Mouse (Mus musculus) spleen, adult 12 weeks (tissue): ENCODE measurements around the gene Palm2.

ENCODE experiments used
- DNase-seq: peaks from one replicate; pipeline ENCODE4 v3.0.0; 2022; ENCODE audit warnings: low spot score

Gene Palm2

GRCm38 (mm10) chr4:57618743-57619142, 184.7 kb downstream of the Palm2 start:
- no peak for DNase-seq

DNA sequence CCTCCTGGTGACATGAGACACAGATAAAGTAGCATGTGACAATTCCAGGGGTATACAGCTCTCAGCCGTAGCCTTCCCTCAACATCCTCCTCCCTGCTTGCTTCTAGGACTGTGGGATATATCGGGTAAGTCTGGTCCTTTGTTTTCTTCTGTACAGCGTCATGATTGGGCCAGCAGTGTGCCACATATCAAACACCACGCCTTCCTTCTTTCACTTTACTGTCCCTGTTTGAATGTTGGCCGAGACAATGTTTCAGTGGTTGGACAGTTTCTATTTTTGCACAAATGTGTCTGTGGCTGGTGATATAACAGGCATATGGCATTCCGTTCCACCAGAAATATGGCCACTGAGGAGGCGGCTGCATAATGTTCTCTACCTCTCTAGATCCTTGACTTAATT, 188.8 kb downstream of the Palm2 start:
- no peak for DNase-seq

DNA sequence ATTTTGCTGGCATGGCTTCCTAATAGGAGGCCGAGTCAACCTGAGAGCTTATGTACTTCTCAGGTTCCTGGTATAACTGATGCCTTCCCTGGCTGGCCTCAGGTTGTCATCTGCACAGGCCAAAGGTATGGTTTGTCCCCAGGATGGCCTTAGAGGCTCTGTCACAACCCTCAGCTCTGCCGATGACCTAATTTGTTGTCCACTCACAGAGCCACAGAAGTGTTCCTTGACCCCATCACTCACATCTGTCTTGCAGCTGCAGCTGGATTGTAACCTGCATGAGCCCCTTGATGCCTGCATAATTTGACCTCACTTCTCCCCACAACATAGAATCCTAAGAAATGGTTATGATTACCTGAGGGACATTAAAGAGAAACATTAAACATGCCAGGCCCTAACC, 190.8 kb downstream of the Palm2 start:
- DNase-seq = no peak

- DNase-seq = no peak
Observed at GRCm38 (mm10) chr4:57625306-57625705, 191.3 kb downstream of the Palm2 start.

DNA sequence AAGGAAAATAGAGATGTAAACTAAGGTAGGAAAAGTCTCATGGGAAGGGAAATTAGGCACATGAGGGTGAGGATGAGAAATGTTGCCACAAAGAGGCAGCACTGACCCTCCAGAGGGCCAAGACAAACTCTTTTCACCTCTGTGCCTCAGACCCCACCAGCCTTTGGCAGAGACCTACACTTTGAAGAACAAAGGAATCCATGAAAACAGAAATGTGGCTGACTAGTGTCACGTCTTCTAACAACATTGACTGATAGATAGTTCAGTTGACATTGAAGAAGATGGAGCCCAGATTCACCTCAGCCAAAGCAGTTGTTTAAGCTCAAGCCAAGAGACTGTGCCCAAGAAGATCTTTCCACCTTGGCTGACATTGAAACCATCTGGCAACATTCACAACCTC, 191.7 kb downstream of the Palm2 start:
- no peak for DNase-seq

- DNase-seq = no peak
Observed at GRCm38 (mm10) chr4:57626921-57627320, 192.9 kb downstream of the Palm2 start.

GRCm38 (mm10) chr4:57632386-57632785, 198.3 kb downstream of the Palm2 start:
- DNase-seq = no peak

DNA sequence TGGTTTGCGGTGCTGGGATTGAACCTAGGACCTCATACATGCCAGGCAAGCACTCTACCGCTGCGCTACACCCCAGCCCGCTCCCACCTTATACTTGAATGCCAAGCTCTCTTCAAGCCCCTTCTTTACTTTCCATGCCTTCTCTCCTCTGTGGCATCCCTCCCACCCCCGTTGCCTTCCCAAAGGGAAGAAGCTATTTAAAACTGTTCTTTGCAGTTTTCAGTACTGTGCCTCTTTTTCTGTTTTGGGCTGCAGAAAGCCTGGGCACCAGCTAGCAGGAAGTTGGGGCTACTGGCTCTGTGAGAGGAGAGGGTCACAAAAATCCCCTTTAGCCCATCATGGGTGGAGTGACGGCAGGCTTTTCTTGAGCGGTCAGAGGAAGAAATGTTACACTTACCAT, 199.0 kb downstream of the Palm2 start:
- DNase-seq = no peak

GRCm38 (mm10) chr4:57634956-57635355, 200.9 kb downstream of the Palm2 start:
- no peak for DNase-seq

DNA sequence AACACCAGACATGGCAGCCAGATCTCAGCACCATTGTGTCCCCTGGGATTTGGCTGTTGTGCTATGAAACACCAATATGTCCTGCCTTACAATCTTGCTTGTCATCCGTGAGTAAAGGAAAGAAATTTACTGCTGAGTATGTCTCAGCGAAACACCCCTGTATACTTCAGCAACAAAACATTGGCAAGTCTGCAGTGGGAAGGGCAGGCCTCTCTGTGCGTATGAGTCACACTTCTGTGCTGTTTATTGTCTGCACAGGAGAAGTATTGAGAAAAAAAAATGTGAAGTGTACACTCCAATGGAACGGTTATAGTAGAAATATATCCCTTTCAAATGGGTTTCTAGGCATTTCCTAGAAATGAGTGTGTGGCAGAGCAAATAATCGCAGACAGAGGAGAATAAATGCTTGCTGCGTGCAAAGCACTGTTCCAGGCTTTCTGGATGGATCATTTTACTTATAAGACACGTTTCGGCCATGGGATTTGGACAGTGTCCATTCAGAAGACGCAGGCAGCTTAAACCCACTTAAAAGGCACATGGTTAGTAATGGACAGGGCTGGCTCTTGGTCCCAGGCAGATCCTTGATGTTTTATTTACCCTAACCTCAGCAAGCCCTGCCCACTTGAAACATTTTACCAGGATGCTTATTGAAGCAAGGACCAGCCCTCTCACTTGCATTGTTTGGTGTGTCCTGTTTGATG, 202.9 kb downstream of the Palm2 start:
- no peak for DNase-seq

GRCm38 (mm10) chr4:57637636-57638386, 203.8 kb downstream of the Palm2 start:
- no peak for DNase-seq

DNA sequence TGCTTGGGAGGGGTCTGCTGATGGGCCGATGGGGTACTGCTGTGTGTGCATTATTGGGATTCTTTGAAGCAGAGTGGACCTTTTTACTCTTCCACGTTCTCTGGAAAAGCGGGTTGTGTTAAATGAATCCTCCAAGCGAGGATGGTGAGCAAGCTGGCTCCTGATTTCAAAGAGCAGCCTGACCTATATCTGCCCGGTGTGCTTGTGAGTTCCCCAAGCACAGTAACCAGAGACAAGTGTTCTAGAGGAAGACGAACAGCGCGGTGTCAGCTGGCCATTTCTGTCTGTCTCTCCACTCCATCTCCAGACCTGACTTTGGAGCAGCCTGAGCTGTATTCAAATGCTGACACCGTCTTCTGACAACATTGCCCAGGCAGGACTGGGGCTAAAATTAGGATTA, 204.9 kb downstream of the Palm2 start:
- DNase-seq = no peak

DNA sequence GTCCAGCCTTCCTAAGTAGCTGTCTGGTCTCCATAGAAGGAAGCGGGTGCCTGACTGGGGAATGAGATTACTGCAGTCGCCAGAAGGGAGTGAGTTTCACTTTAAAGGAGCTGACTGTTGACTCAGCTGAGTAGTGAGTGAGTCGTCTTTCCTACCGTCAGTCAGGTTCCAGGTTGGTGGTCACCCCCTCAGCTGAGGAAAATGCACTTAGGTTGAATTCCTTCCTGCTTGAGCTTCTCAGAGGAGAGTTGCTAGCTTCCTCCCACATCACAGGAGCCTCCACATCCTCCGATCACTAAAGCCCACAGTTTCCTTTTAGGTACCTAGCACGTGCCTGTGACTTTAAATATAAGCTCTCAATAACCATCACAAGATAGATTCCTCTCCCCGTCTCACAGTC, 206.2 kb downstream of the Palm2 start:
- DNase-seq = no peak

DNA sequence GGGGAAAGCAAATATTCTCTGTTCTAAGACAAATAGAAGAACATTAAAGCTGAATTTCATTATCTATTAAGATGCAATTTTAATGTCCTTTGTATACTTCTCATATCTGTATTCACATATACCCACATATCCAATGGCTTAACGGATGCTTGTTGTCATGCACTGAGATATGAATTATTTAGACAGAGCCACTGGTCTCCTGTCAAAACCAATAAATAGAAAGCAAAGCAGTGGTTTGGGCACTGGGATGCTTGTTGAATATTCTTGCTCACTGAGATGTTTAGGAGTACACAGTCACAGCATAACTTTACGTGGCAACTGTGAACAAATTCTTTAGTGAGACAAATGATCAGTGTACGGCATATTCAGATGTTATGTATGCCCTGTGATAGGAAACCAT, 206.9 kb downstream of the Palm2 start:
- DNase-seq = no peak

- no peak for DNase-seq
Observed at GRCm38 (mm10) chr4:57650994-57651393, 216.9 kb downstream of the Palm2 start.

DNA sequence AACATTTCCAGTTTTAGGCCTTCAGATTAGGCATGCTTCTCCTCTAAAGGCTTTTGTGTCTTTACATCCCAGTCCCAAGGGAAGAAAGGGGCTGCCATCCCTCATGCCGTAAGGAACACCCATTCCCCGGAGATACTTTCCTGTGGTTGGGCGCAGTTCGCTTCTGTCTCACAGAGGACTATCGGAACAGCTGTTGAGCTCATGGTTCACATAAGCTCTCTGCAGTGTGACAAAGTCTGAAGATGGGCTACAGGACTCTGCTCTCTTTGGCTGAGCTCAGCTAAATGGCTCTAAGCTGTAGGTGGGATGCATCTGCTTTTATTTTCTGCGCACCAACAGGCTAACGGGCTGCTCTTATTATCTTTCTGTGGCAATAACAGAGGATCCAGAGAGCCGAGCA, 217.5 kb downstream of the Palm2 start:
- DNase-seq = no peak

GRCm38 (mm10) chr4:57652185-57652904, 218.3 kb downstream of the Palm2 start:
- DNase-seq = no peak

- DNase-seq = no peak
Observed at GRCm38 (mm10) chr4:57655966-57656365, 221.9 kb downstream of the Palm2 start.

DNA sequence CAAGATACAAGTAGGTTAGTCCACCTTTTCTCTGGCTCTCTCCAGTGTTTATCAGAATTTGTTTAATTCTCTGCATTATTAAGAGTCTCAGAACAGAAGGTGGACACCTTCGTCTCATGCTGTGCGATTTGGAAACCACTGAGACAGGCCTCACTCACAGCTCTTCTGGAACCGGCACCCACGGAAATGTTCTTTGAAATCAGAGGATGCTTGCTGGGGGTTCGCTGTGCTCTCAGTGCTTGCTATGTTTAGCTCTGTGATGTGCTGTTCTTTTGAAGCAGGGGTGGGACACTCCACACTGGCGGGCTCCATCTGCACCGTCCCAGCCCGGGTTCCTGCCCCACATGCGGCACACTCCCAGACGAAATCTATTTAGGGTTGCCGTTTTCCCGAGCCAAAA, 222.3 kb downstream of the Palm2 start:
- no peak for DNase-seq

DNA sequence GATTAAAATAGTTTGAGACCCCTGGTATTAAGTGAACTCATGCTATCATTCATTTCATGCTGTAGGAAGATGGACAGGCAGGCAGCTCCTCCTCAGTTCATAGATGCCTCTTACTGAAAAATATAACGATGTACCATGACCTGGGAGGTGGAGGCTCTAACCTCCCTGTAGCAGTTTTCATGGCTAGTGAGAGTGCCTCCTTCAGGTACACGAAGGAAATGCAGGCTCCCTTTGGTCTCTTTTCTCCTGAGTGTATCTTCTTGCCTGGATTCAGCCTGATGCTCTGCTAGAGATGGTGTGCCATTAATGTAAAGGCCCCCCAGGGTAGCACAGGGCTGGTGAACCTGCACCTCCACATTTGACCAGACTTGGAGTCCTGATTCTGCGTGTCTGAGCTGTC, 222.8 kb downstream of the Palm2 start:
- no peak for DNase-seq

- DNase-seq = no peak
Observed at GRCm38 (mm10) chr4:57660470-57660869, 226.4 kb downstream of the Palm2 start.

DNA sequence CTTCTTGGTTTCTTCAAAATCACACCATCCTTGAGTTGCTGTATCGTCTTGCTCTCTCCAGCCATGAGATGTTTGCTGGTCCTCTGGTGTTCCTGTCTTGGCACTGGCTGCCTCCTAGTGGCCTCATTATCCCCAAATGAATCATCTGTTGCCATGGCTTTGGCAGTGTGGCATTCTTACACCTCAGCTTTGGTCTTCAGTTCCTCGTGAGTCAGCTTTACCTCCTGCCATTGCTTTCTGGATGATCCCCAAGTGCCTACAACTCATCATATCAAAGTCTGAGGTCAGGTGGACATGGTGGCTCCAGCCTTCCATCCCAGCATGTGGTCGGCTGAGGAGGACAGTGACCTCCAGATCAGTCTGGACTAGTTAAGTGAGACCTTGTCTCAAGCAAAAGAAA, 232.1 kb downstream of the Palm2 start:
- no peak for DNase-seq

GRCm38 (mm10) chr4:57670813-57671469, 236.9 kb downstream of the Palm2 start:
- no peak for DNase-seq
